Mouse (Mus musculus) bone marrow, adult 2 months (tissue): ENCODE data around the gene Srxn1. TPM values are rescaled to one million over a fixed set of nuclear protein-coding genes. Genes with fewer than 3 reads are reported as not detected.

Source experiments
- H3K27ac ChIP-seq: fragments of 200-500 bp; 2 replicates; pipeline ENCODE4 v1.5.1; 2012; ENCODE audit warnings: low read depth, mild to moderate bottlenecking, control low read depth, inconsistent platforms, low read length; ENCODE audit not compliant: control insufficient read depth, poor library complexity, insufficient read depth
- H3K4me1 ChIP-seq: fragments of 200-500 bp; 2 replicates; pipeline ENCODE4 v1.6.1; 2011; ENCODE audit warnings: low read length; ENCODE audit not compliant: control insufficient read depth, insufficient read depth
- H3K4me3 ChIP-seq: fragments of 200-500 bp; replicated peaks from 2 replicates; pipeline ENCODE3; 2011; ENCODE audit warnings: mild to moderate bottlenecking, low read depth, low read length, control low read depth; ENCODE audit not compliant: control insufficient read depth
- CTCF ChIP-seq: fragments of 200-500 bp; IDR thresholded peaks from 2 replicates; pipeline ENCODE4 v1.5.1; 2011; ENCODE audit warnings: low read length, control low read depth; ENCODE audit not compliant: control insufficient read depth, insufficient read depth
- POLR2A ChIP-seq: fragments of 200-500 bp; IDR thresholded peaks from 2 replicates; pipeline ENCODE4 v1.6.1; 2011; ENCODE audit warnings: low read depth, mild to moderate bottlenecking, control low read depth, low read length, borderline replicate concordance; ENCODE audit not compliant: control insufficient read depth
- WGBS: fragments of 180-500 bp; shearing (Covaris S2); methylation state at CpG from one replicate; pipeline ENCODE4 v1.1.7; 2018; 5-methylcytosine and 5-hydroxymethylcytosine counted together
- polyA plus RNA-seq: library from polyadenylated mRNA; stranded (reverse); fragments of >200 nt; gene quantifications from 2 replicates; pipeline ENCODE4 v1.2.4, GENCODE M21; 2011; ENCODE audit warnings: low replicate concordance; ENCODE audit not compliant: missing spikeins, insufficient read depth, insufficient read length

Srxn1 gene
- polyA plus RNA-seq, 1 experiment = 11.6 TPM

GRCm38 (mm10) chr2:152147079-152147478 is 41.8 kb downstream of the Srxn1 start:
- no peak for TF ChIP-seq CTCF
- TF ChIP-seq POLR2A = no peak
- Histone ChIP-seq H3K27ac (no peak overlapping the region), H3K4me1 (no peaks in the 10 kb centered on the region), H3K4me3 (no peak overlapping the region)
- 70% methylated on average over 3 of the region's 3 CpGs for WGBS

GRCm38 (mm10) chr2:152148675-152149074 is 43.4 kb downstream of the Srxn1 start:
- no peak overlapping the region for H3K27ac ChIP-seq
- 93% methylated on average over 9 of the region's 9 CpGs for WGBS
- H3K4me3 ChIP-seq = no peak overlapping the region
- TF ChIP-seq CTCF = no peak
- no peak for TF ChIP-seq POLR2A
- H3K4me1 ChIP-seq = no peaks in the 10 kb centered on the region

GRCm38 (mm10) chr2:152149891-152150290 is 44.6 kb downstream of the Srxn1 start:
- no peak overlapping the region for H3K27ac ChIP-seq
- TF ChIP-seq POLR2A (no peak), CTCF (no peak)
- H3K4me1 ChIP-seq = no peaks in the 10 kb centered on the region; the same call in 1 of the 2 replicates
- H3K4me3 ChIP-seq = no peak overlapping the region
- 92% methylated on average over 4 of the region's 4 CpGs for WGBS

- no peak overlapping the region for H3K27ac ChIP-seq
- no peaks in the 10 kb centered on the region; the same call in 1 of the 2 replicates for H3K4me1 ChIP-seq
- 72% methylated on average over 6 of the region's 6 CpGs for WGBS
- no peak overlapping the region for H3K4me3 ChIP-seq
- TF ChIP-seq CTCF = no peak
- TF ChIP-seq POLR2A = no peak
These were observed 45.1 kb downstream of the Srxn1 start for GRCm38 (mm10) chr2:152150373-152150772.

GRCm38 (mm10) chr2:152153361-152153760 is 48.0 kb downstream of the Srxn1 start:
- no peak overlapping the region for H3K4me3 ChIP-seq
- TF ChIP-seq CTCF (no peak), POLR2A (no peak)
- H3K27ac ChIP-seq = no peak overlapping the region
- H3K4me1 ChIP-seq = no peaks in the 10 kb centered on the region; the same call in 1 of the 2 replicates
- 45% methylated on average over 3 of the region's 3 CpGs for WGBS

- no peak for TF ChIP-seq CTCF
- TF ChIP-seq POLR2A = no peak
- 11% methylated on average over 7 of the region's 7 CpGs for WGBS
- no peak overlapping the region for H3K27ac ChIP-seq
- H3K4me1 ChIP-seq = no peaks in the 10 kb centered on the region; the same call in 1 of the 2 replicates
- no peak overlapping the region for H3K4me3 ChIP-seq
These were observed 50.3 kb downstream of the Srxn1 start for GRCm38 (mm10) chr2:152155414-152156208.

- 49% methylated on average over 6 of the region's 6 CpGs for WGBS
- Histone ChIP-seq H3K4me3 (no peak overlapping the region), H3K27ac (no peak overlapping the region), H3K4me1 (no peaks in the 10 kb centered on the region; the same call in 1 of the 2 replicates)
- no peak for TF ChIP-seq CTCF
- no peak for TF ChIP-seq POLR2A
These were observed 51.2 kb downstream of the Srxn1 start for GRCm38 (mm10) chr2:152156471-152156870.

- H3K27ac ChIP-seq = no peak overlapping the region
- H3K4me3 ChIP-seq = no peak overlapping the region
- WGBS = 85% methylated on average over 1 of the region's 1 CpGs
- TF ChIP-seq CTCF = no peak
- TF ChIP-seq POLR2A = no peak
- H3K4me1 ChIP-seq = no peaks in the 10 kb centered on the region; the same call in 1 of the 2 replicates
These were observed 54.2 kb downstream of the Srxn1 start for GRCm38 (mm10) chr2:152159487-152159886.

Other genes with a start within 250 kb of the Srxn1 start
- gene Angpt4, start 194.3 kb upstream of the Srxn1 start, polyA plus RNA-seq = 1.5 and 2.1 TPM in 2 replicates
- gene Fam110a, start 125.3 kb upstream of the Srxn1 start, polyA plus RNA-seq = 3.0 and 13.0 TPM in 2 replicates
- 0.77 and 2.6 TPM in 2 replicates for gene Slc52a3, start 109.0 kb upstream of the Srxn1 start, polyA plus RNA-seq
- gene Scrt2, start 24.0 kb upstream of the Srxn1 start, polyA plus RNA-seq = not detected in 2 replicates
- 2.1 TPM in 1 of 2 replicates, not detected in the other for gene Tcf15, start 38.0 kb downstream of the Srxn1 start, polyA plus RNA-seq
- gene Csnk2a1, start 121.3 kb downstream of the Srxn1 start, polyA plus RNA-seq = 41.1 and 52.4 TPM in 2 replicates
- 10.6 and 27.9 TPM in 2 replicates for gene Tbc1d20, start 188.3 kb downstream of the Srxn1 start, polyA plus RNA-seq
- 66.2 and 111 TPM in 2 replicates for gene Rbck1, start 227.1 kb downstream of the Srxn1 start, polyA plus RNA-seq
- gene Trib3, start 238.5 kb downstream of the Srxn1 start, polyA plus RNA-seq = 0.65 and 4.2 TPM in 2 replicates